In the genomic region with DNA sequence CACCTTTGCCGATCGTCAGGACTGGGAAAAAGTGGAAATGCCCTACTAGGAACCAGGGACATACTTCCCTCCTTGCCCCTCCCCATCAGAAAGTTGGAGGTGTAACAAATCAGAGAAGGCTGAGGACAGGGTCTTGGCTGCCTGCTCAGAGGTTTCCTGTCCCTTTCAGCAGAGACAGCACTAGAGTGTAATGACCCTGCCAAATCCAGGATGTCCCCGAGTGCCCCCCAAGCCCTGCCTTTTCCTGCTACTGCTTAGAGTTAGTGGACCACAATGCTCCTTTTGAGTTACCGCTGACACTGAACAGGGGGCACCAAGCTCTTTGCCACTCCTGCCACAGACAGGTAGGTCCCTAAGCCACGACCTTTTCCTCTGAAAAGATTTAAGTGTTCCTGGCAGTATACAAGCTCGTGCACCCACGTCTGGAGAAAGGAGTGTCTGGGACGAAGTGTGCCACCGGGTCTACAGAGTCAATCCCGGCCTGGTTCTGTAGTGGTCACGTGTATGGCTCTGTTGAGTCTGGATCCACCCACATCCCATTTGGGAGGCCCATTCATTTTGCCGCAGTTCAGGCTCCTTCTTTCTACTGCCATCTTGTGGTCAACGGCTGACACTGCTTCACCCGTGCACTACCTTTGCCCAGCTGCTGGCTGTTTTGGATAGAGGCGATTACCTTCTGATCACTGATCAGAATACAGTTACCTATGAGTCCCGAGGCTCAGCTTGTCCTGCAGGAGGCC, we compare ENCODE assay signal across 7 mouse cellular contexts. TPM values are rescaled to one million over a fixed set of nuclear protein-coding genes. Genes with fewer than 3 reads are reported as not detected.
DNase-seq lines count a peak whose midpoint lies in the region; ATAC-seq and TF ChIP-seq lines count a peak whose summit lies in the region.

No protein-coding gene starts in this region.

- WGBS in lung, embryonic 14.5 days: 18% methylated on average over 16 of the region's 16 CpGs
- WGBS in neural tube, embryonic 15.5 days: 17% methylated on average over 16 of the region's 16 CpGs

- H3K27ac ChIP-seq in embryonic fibroblast, embryonic 13.5 days (ENCODE audit: insufficient read depth, low read length): no peak overlapping the region
- H3K27ac ChIP-seq in lung, embryonic 14.5 days (ENCODE audit: low read depth): no peak overlapping the region
- no peak overlapping the region for H3K27ac ChIP-seq in neural tube, embryonic 15.5 days (replicated peaks)

- no peak overlapping the region for H3K9ac ChIP-seq in lung, embryonic 14.5 days
- no peak overlapping the region for H3K9ac ChIP-seq in neural tube, embryonic 15.5 days (replicated peaks)

- no peak for TF ChIP-seq POLR2A in embryonic fibroblast, embryonic 13.5 days (IDR thresholded peaks at IDR 0.05; ENCODE audit: low read depth, low read length)

- H3K4me3 ChIP-seq in G1E (ENCODE audit: low read depth, low read length): peak overlapping the region; percentile 32; the same call in 1 of the 2 replicates
- H3K4me3 ChIP-seq in embryonic fibroblast, embryonic 13.5 days (ENCODE audit: insufficient read depth, low read length): no peak overlapping the region
- no peak overlapping the region for H3K4me3 ChIP-seq in lung, embryonic 14.5 days (ENCODE audit: low read depth, low read length)
- no peak overlapping the region for H3K4me3 ChIP-seq in neural tube, embryonic 15.5 days (replicated peaks)

- TF ChIP-seq CTCF in G1E (IDR thresholded peaks at IDR 0.05; ENCODE audit: low read depth, low read length): peak; percentile 97
- TF ChIP-seq CTCF in embryonic fibroblast, embryonic 13.5 days (IDR thresholded peaks at IDR 0.05; ENCODE audit: borderline replicate concordance, insufficient read depth, low read length): peak; percentile 83; the same call in 1 of the 2 replicates
- peak; percentile 91 for TF ChIP-seq CTCF in lung, embryonic 14.5 days (IDR thresholded peaks at IDR 0.05; ENCODE audit: low read depth)

- H3K9me3 ChIP-seq in G1E (replicated peaks): no peaks in the 10 kb centered on the region
- H3K9me3 ChIP-seq in lung, embryonic 14.5 days (ENCODE audit: low read depth, low read length): no peaks in the 10 kb centered on the region
- no peaks in the 10 kb centered on the region for H3K9me3 ChIP-seq in neural tube, embryonic 15.5 days (replicated peaks)

- peak; percentile 72 for DNase-seq in G1E (ENCODE audit: low spot score)
- DNase-seq in brain, adult 2 months (ENCODE audit: low read depth, low spot score): peak; percentile 93
- DNase-seq in heart, postnatal 10 days: peak; percentile 74 to 81
- peak; percentile 77 to 82 for DNase-seq in kidney, postnatal 36 days
- peak; percentile 87 for DNase-seq in lung, embryonic 14.5 days

- intact Hi-C loops in heart, postnatal 10 days (cut with DNase I): no loop called here

- H3K4me1 ChIP-seq in G1E (ENCODE audit: insufficient read depth, low read depth, low read length): peaks cover 72% of the 10 kb centered on the region
- peaks cover 11% of the 10 kb centered on the region; the same call in 1 of the 2 replicates for H3K4me1 ChIP-seq in embryonic fibroblast, embryonic 13.5 days (ENCODE audit: control insufficient read depth, insufficient read depth, low read length)
- H3K4me1 ChIP-seq in lung, embryonic 14.5 days (ENCODE audit: insufficient read depth): peaks cover 11% of the 10 kb centered on the region; the same call in 1 of the 2 replicates
- peaks cover 33% of the 10 kb centered on the region for H3K4me1 ChIP-seq in neural tube, embryonic 15.5 days

- peak overlapping the region; percentile 40; the same call in 1 of the 2 replicates for H3K4me2 ChIP-seq in lung, embryonic 14.5 days
- peak overlapping the region; percentile 46 for H3K4me2 ChIP-seq in neural tube, embryonic 15.5 days

- H3K36me3 ChIP-seq in G1E (replicated peaks): peaks cover 81% of the 10 kb centered on the region
- peaks cover 35% of the 10 kb centered on the region for H3K36me3 ChIP-seq in lung, embryonic 14.5 days (ENCODE audit: insufficient read depth)
- H3K36me3 ChIP-seq in neural tube, embryonic 15.5 days: peaks cover 20% of the 10 kb centered on the region; the same call in 1 of the 2 replicates

- ATAC-seq in G1E (ENCODE audit: extremely low read depth, insufficient number of reproducible peaks, low FRiP score, poor library complexity, severe bottlenecking): 0 out of 2 replicates have a peak, but pooled peaks have one; percentile 15
- ATAC-seq in lung, embryonic 14.5 days (ENCODE audit: insufficient read depth): peak; percentile 10; the same call in 1 of the 2 replicates
- ATAC-seq in neural tube, embryonic 15.5 days (ENCODE audit: low FRiP score): no peak

- H3K27me3 ChIP-seq in G1E (ENCODE audit: insufficient read depth, low read length): no peaks in the 10 kb centered on the region
- no peaks in the 10 kb centered on the region for H3K27me3 ChIP-seq in lung, embryonic 14.5 days (ENCODE audit: insufficient read depth, low read length)
- H3K27me3 ChIP-seq in neural tube, embryonic 15.5 days (replicated peaks): no peaks in the 10 kb centered on the region

RNA-seq across cellular contexts. Expression of gene Tpra1, which starts 4.5 kb away (rescaled TPM):
- 28.8 and 30.5 TPM in 2 replicates for total RNA-seq in G1E (2014; fragmentation: Nextera tagmentation)
- 25.9 and 33.6 TPM in 2 replicates for total RNA-seq in G1E (2017)
- polyA plus RNA-seq in G1E (2012): 70.6 and 76.8 TPM in 2 replicates
- polyA plus RNA-seq in embryonic fibroblast, embryonic 13.5 days (2011; ENCODE audit: insufficient read length, low read depth, missing spikeins): 29.2 and 31.0 TPM in 2 replicates
- total RNA-seq in heart, postnatal 10 days (2021): 10 to 100 TPM; 31.8 to 34.3 TPM
- polyA plus RNA-seq in lung, embryonic 14.5 days (2014; fragmentation: Nextera tagmentation; extraction: Ambion mirVana): 49.4 and 53.6 TPM in 2 replicates
- polyA plus RNA-seq in neural tube, embryonic 15.5 days (2015; fragmentation: Nextera tagmentation; extraction: Ambion mirVana): 88.1 and 91.7 TPM in 2 replicates

RNA-seq across cellular contexts. Expression of gene Mcm2, which starts 8.0 kb away (rescaled TPM):
- total RNA-seq in G1E (2014; fragmentation: Nextera tagmentation): 146 and 149 TPM in 2 replicates
- 171 and 181 TPM in 2 replicates for total RNA-seq in G1E (2017)
- 1,259 and 1,797 TPM in 2 replicates for polyA plus RNA-seq in G1E (2012)
- polyA plus RNA-seq in embryonic fibroblast, embryonic 13.5 days (2011; ENCODE audit: insufficient read length, low read depth, missing spikeins): 31.6 and 42.3 TPM in 2 replicates
- 10 to 100 TPM; 36.7 to 48.8 TPM for total RNA-seq in heart, postnatal 10 days (2021)
- polyA plus RNA-seq in lung, embryonic 14.5 days (2014; fragmentation: Nextera tagmentation; extraction: Ambion mirVana): 153 and 164 TPM in 2 replicates
- 20.5 and 52.5 TPM in 2 replicates for polyA plus RNA-seq in neural tube, embryonic 15.5 days (2015; fragmentation: Nextera tagmentation; extraction: Ambion mirVana)

RNA-seq across cellular contexts. Expression of gene Podxl2, which starts 31.7 kb away (rescaled TPM):
- total RNA-seq in G1E (2014; fragmentation: Nextera tagmentation): not detected in 2 replicates
- total RNA-seq in G1E (2017): 0.27 TPM in 1 of 2 replicates, not detected in the other
- 0.19 TPM in 1 of 2 replicates, not detected in the other for polyA plus RNA-seq in G1E (2012)
- 9.3 and 13.9 TPM in 2 replicates for polyA plus RNA-seq in embryonic fibroblast, embryonic 13.5 days (2011; ENCODE audit: insufficient read length, low read depth, missing spikeins)
- 10 to 100 TPM; 49.9 to 54.8 TPM for total RNA-seq in heart, postnatal 10 days (2021)
- polyA plus RNA-seq in lung, embryonic 14.5 days (2014; fragmentation: Nextera tagmentation; extraction: Ambion mirVana): 52.0 and 56.7 TPM in 2 replicates
- polyA plus RNA-seq in neural tube, embryonic 15.5 days (2015; fragmentation: Nextera tagmentation; extraction: Ambion mirVana): 504 and 640 TPM in 2 replicates
